Mouse (Mus musculus): ENCODE results near the gene Zfp385b. TPM values are rescaled to one million over a fixed set of nuclear protein-coding genes. Genes with fewer than 3 reads are reported as not detected.

Zfp385b gene
- polyA plus RNA-seq, 1 experiment from 2014 or later, result 2.0 TPM

GRCm38 (mm10) chr2:77503674-77504351, 315.6 kb downstream of the Zfp385b start:
- no peak overlapping the region for H3K9ac ChIP-seq (ENCODE audit: low read length)
- no peak overlapping the region for H3K4me3 ChIP-seq (ENCODE audit: low read depth, low read length)
- 93% methylated on average over 6 of the region's 6 CpGs for WGBS
- H3K4me2 ChIP-seq (ENCODE audit: low read depth), result no peak overlapping the region
- no peak for DNase-seq (ENCODE audit: low spot score)
- H3K27me3 ChIP-seq (ENCODE audit: control insufficient read depth, insufficient read depth, low read length), result no peaks in the 10 kb centered on the region
- no peak overlapping the region for H3K27ac ChIP-seq (ENCODE audit: low read depth, low read length)
- no peaks in the 10 kb centered on the region for H3K9me3 ChIP-seq (ENCODE audit: control insufficient read depth, low read length)
- H3K36me3 ChIP-seq (ENCODE audit: control insufficient read depth, insufficient read depth, low read length), result no peaks in the 10 kb centered on the region
- no peak for ATAC-seq (ENCODE audit: insufficient read depth, low FRiP score, low TSS enrichment)
- no peaks in the 10 kb centered on the region for H3K4me1 ChIP-seq (ENCODE audit: control insufficient read depth, insufficient read depth, low read length)

- Histone ChIP-seq H3K4me2 (ENCODE audit: low read depth) (no peak overlapping the region), H3K9me3 (ENCODE audit: control insufficient read depth, low read length) (no peaks in the 10 kb centered on the region), H3K27me3 (ENCODE audit: control insufficient read depth, insufficient read depth, low read length) (no peaks in the 10 kb centered on the region), H3K4me3 (ENCODE audit: low read depth, low read length) (no peak overlapping the region), H3K27ac (ENCODE audit: low read depth, low read length) (no peak overlapping the region), H3K36me3 (ENCODE audit: control insufficient read depth, insufficient read depth, low read length) (no peaks in the 10 kb centered on the region), H3K4me1 (ENCODE audit: control insufficient read depth, insufficient read depth, low read length) (no peaks in the 10 kb centered on the region), H3K9ac (ENCODE audit: low read length) (no peak overlapping the region)
- DNase-seq (ENCODE audit: low spot score) (no peak), ATAC-seq (ENCODE audit: insufficient read depth, low FRiP score, low TSS enrichment) (no peak)
- 88% methylated on average over 8 of the region's 8 CpGs for WGBS
Measured at GRCm38 (mm10) chr2:77503217-77503616, 316.2 kb downstream of the Zfp385b start.

GRCm38 (mm10) chr2:77502458-77502857, 317.0 kb downstream of the Zfp385b start:
- Histone ChIP-seq H3K4me1 (ENCODE audit: control insufficient read depth, insufficient read depth, low read length) (no peaks in the 10 kb centered on the region), H3K4me2 (ENCODE audit: low read depth) (no peak overlapping the region), H3K9me3 (ENCODE audit: control insufficient read depth, low read length) (no peaks in the 10 kb centered on the region), H3K36me3 (ENCODE audit: control insufficient read depth, insufficient read depth, low read length) (no peaks in the 10 kb centered on the region), H3K27ac (ENCODE audit: low read depth, low read length) (no peak overlapping the region), H3K9ac (ENCODE audit: low read length) (no peak overlapping the region), H3K4me3 (ENCODE audit: low read depth, low read length) (no peak overlapping the region), H3K27me3 (ENCODE audit: control insufficient read depth, insufficient read depth, low read length) (no peaks in the 10 kb centered on the region)
- DNase-seq (ENCODE audit: low spot score) (no peak), ATAC-seq (ENCODE audit: insufficient read depth, low FRiP score, low TSS enrichment) (no peak)
- WGBS, result 89% methylated on average over 8 of the region's 8 CpGs

GRCm38 (mm10) chr2:77500480-77500879, 319.0 kb downstream of the Zfp385b start:
- H3K4me3 ChIP-seq (ENCODE audit: low read depth, low read length), result no peak overlapping the region
- no peaks in the 10 kb centered on the region for H3K4me1 ChIP-seq (ENCODE audit: control insufficient read depth, insufficient read depth, low read length)
- DNase-seq (ENCODE audit: low spot score), result no peak
- no peak overlapping the region for H3K9ac ChIP-seq (ENCODE audit: low read length)
- no peak overlapping the region for H3K27ac ChIP-seq (ENCODE audit: low read depth, low read length)
- 75% methylated on average over 6 of the region's 6 CpGs for WGBS
- no peak for ATAC-seq (ENCODE audit: insufficient read depth, low FRiP score, low TSS enrichment)
- no peaks in the 10 kb centered on the region for H3K36me3 ChIP-seq (ENCODE audit: control insufficient read depth, insufficient read depth, low read length)
- H3K9me3 ChIP-seq (ENCODE audit: control insufficient read depth, low read length), result no peaks in the 10 kb centered on the region
- H3K4me2 ChIP-seq (ENCODE audit: low read depth), result no peak overlapping the region
- H3K27me3 ChIP-seq (ENCODE audit: control insufficient read depth, insufficient read depth, low read length), result no peaks in the 10 kb centered on the region

- no peaks in the 10 kb centered on the region for H3K4me1 ChIP-seq (ENCODE audit: control insufficient read depth, insufficient read depth, low read length)
- H3K4me3 ChIP-seq (ENCODE audit: low read depth, low read length), result no peak overlapping the region
- WGBS, result 89% methylated on average over 4 of the region's 4 CpGs
- DNase-seq (ENCODE audit: low spot score) (no peak), ATAC-seq (ENCODE audit: insufficient read depth, low FRiP score, low TSS enrichment) (no peak)
- no peak overlapping the region for H3K9ac ChIP-seq (ENCODE audit: low read length)
- H3K36me3 ChIP-seq (ENCODE audit: control insufficient read depth, insufficient read depth, low read length), result no peaks in the 10 kb centered on the region
- no peaks in the 10 kb centered on the region for H3K27me3 ChIP-seq (ENCODE audit: control insufficient read depth, insufficient read depth, low read length)
- no peak overlapping the region for H3K4me2 ChIP-seq (ENCODE audit: low read depth)
- H3K9me3 ChIP-seq (ENCODE audit: control insufficient read depth, low read length), result no peaks in the 10 kb centered on the region
- no peak overlapping the region for H3K27ac ChIP-seq (ENCODE audit: low read depth, low read length)
Measured at GRCm38 (mm10) chr2:77498379-77498778, 321.1 kb downstream of the Zfp385b start.

GRCm38 (mm10) chr2:77497942-77498341, 321.5 kb downstream of the Zfp385b start:
- Histone ChIP-seq H3K36me3 (ENCODE audit: control insufficient read depth, insufficient read depth, low read length) (no peaks in the 10 kb centered on the region), H3K4me3 (ENCODE audit: low read depth, low read length) (no peak overlapping the region), H3K27ac (ENCODE audit: low read depth, low read length) (no peak overlapping the region), H3K27me3 (ENCODE audit: control insufficient read depth, insufficient read depth, low read length) (no peaks in the 10 kb centered on the region), H3K4me2 (ENCODE audit: low read depth) (no peak overlapping the region), H3K9me3 (ENCODE audit: control insufficient read depth, low read length) (no peaks in the 10 kb centered on the region), H3K9ac (ENCODE audit: low read length) (no peak overlapping the region), H3K4me1 (ENCODE audit: control insufficient read depth, insufficient read depth, low read length) (no peaks in the 10 kb centered on the region)
- 93% methylated on average over 6 of the region's 6 CpGs for WGBS
- ATAC-seq (ENCODE audit: insufficient read depth, low FRiP score, low TSS enrichment) (no peak), DNase-seq (ENCODE audit: low spot score) (no peak)

GRCm38 (mm10) chr2:77496071-77496470, 323.4 kb downstream of the Zfp385b start:
- Histone ChIP-seq H3K4me3 (ENCODE audit: low read depth, low read length) (no peak overlapping the region), H3K4me2 (ENCODE audit: low read depth) (no peak overlapping the region), H3K36me3 (ENCODE audit: control insufficient read depth, insufficient read depth, low read length) (no peaks in the 10 kb centered on the region), H3K27ac (ENCODE audit: low read depth, low read length) (no peak overlapping the region), H3K27me3 (ENCODE audit: control insufficient read depth, insufficient read depth, low read length) (no peaks in the 10 kb centered on the region), H3K9me3 (ENCODE audit: control insufficient read depth, low read length) (no peaks in the 10 kb centered on the region), H3K4me1 (ENCODE audit: control insufficient read depth, insufficient read depth, low read length) (no peaks in the 10 kb centered on the region), H3K9ac (ENCODE audit: low read length) (no peak overlapping the region)
- DNase-seq (ENCODE audit: low spot score) (no peak), ATAC-seq (ENCODE audit: insufficient read depth, low FRiP score, low TSS enrichment) (no peak)
- 89% methylated on average over 7 of the region's 7 CpGs for WGBS

- no peaks in the 10 kb centered on the region for H3K36me3 ChIP-seq (ENCODE audit: control insufficient read depth, insufficient read depth, low read length)
- no peaks in the 10 kb centered on the region for H3K9me3 ChIP-seq (ENCODE audit: control insufficient read depth, low read length)
- DNase-seq (ENCODE audit: low spot score) (no peak), ATAC-seq (ENCODE audit: insufficient read depth, low FRiP score, low TSS enrichment) (no peak)
- no peak overlapping the region for H3K4me3 ChIP-seq (ENCODE audit: low read depth, low read length)
- H3K4me2 ChIP-seq (ENCODE audit: low read depth), result no peak overlapping the region
- no peaks in the 10 kb centered on the region for H3K4me1 ChIP-seq (ENCODE audit: control insufficient read depth, insufficient read depth, low read length)
- H3K27ac ChIP-seq (ENCODE audit: low read depth, low read length), result no peak overlapping the region
- WGBS, result 90% methylated on average over 4 of the region's 4 CpGs
- no peak overlapping the region for H3K9ac ChIP-seq (ENCODE audit: low read length)
- H3K27me3 ChIP-seq (ENCODE audit: control insufficient read depth, insufficient read depth, low read length), result no peaks in the 10 kb centered on the region
Measured at GRCm38 (mm10) chr2:77495344-77495743, 324.1 kb downstream of the Zfp385b start.

GRCm38 (mm10) chr2:77493695-77494094, 325.7 kb downstream of the Zfp385b start:
- no peak overlapping the region for H3K27ac ChIP-seq (ENCODE audit: low read depth, low read length)
- no peak overlapping the region for H3K4me2 ChIP-seq (ENCODE audit: low read depth)
- H3K9me3 ChIP-seq (ENCODE audit: control insufficient read depth, low read length), result no peaks in the 10 kb centered on the region
- H3K4me3 ChIP-seq (ENCODE audit: low read depth, low read length), result no peak overlapping the region
- H3K9ac ChIP-seq (ENCODE audit: low read length), result no peak overlapping the region
- no peaks in the 10 kb centered on the region for H3K4me1 ChIP-seq (ENCODE audit: control insufficient read depth, insufficient read depth, low read length)
- H3K36me3 ChIP-seq (ENCODE audit: control insufficient read depth, insufficient read depth, low read length), result no peaks in the 10 kb centered on the region
- DNase-seq (ENCODE audit: low spot score) (no peak), ATAC-seq (ENCODE audit: insufficient read depth, low FRiP score, low TSS enrichment) (no peak)
- WGBS, result 93% methylated on average over 8 of the region's 8 CpGs
- H3K27me3 ChIP-seq (ENCODE audit: control insufficient read depth, insufficient read depth, low read length), result no peaks in the 10 kb centered on the region
